Mouse (Mus musculus) midbrain, embryonic 10.5 days (tissue): ENCODE measurements around the gene Gpr132. TPM values are rescaled to one million over a fixed set of nuclear protein-coding genes. Genes with fewer than 3 reads are reported as not detected.

ENCODE experiments used
- DNase-seq: peaks from one replicate; pipeline ENCODE4 v3.0.0-alpha.2; 2017; ENCODE audit warnings: low spot score
- H3K27ac ChIP-seq: fragments of 300-500 bp; sonication (generic); replicated peaks from 2 replicates; pipeline ENCODE4 v1.5.1; 2016; ENCODE audit warnings: mild to moderate bottlenecking
- H3K27me3 ChIP-seq: fragments of 300-500 bp; sonication (generic); 2 replicates; pipeline ENCODE4 v1.6.1; 2016; ENCODE audit warnings: low read depth, mild to moderate bottlenecking; ENCODE audit not compliant: poor library complexity, severe bottlenecking
- H3K36me3 ChIP-seq: fragments of 300-500 bp; sonication (generic); 2 replicates; pipeline ENCODE4 v1.6.1; 2016; ENCODE audit warnings: mild to moderate bottlenecking, moderate library complexity
- H3K4me1 ChIP-seq: fragments of 300-500 bp; sonication (generic); 2 replicates; pipeline ENCODE4 v1.6.1; 2016
- H3K4me3 ChIP-seq: fragments of 300-500 bp; sonication (generic); 2 replicates; pipeline ENCODE4 v1.5.1; 2016; ENCODE audit warnings: mild to moderate bottlenecking, moderate library complexity
- H3K9me3 ChIP-seq: fragments of 300-500 bp; sonication (generic); replicated peaks from 2 replicates; pipeline ENCODE4 v1.6.1; 2016; ENCODE audit warnings: mild to moderate bottlenecking
- WGBS: fragments of 180-500 bp; shearing (Covaris S2); methylation state at CpG from one replicate; pipeline ENCODE4 v1.1.7; 2016; 5-methylcytosine and 5-hydroxymethylcytosine counted together
- polyA plus RNA-seq: library from polyadenylated mRNA; unstranded; fragments of >200 nt; fragmentation: Nextera tagmentation; extraction: Ambion mirVana; gene quantifications from 2 replicates; pipeline ENCODE4 v1.2.1, GENCODE M21; 2016

Gene Gpr132
- polyA plus RNA-seq, 1 experiment from 2014 or later, result not detected

DNA sequence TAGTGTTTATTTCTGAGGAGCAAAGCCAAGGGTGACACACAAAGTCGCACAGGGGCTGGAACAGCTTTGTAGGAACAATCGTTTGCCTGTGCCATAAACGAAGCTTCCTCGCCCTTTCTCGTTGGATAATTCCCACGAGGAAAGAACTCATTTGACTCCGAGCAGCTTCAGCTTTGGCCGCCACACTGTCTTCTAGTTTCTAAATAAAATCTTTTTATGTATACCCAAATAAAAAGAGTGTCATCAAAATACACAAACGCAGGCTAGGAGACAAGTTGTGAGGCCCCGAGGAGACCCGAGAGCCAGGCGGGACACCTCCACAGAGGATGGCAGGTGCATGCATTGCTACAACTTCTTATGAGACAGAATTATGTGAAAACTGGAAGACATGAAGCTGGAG, 30.3 kb upstream of the Gpr132 start:
- no peak overlapping the region for H3K4me3 ChIP-seq
- H3K9me3 ChIP-seq, result no peaks in the 10 kb centered on the region
- no peaks in the 10 kb centered on the region for H3K27me3 ChIP-seq
- H3K27ac ChIP-seq, result no peak overlapping the region
- H3K36me3 ChIP-seq, result no peaks in the 10 kb centered on the region
- H3K4me1 ChIP-seq, result peaks cover 17% of the 10 kb centered on the region
- WGBS, result 82% methylated on average over 12 of the region's 12 CpGs
- DNase-seq, result no peak

GRCm38 (mm10) chr12:112897522-112898212, 29.6 kb upstream of the Gpr132 start:
- no peak overlapping the region for H3K4me3 ChIP-seq
- H3K9me3 ChIP-seq, result no peaks in the 10 kb centered on the region
- no peaks in the 10 kb centered on the region for H3K36me3 ChIP-seq
- no peaks in the 10 kb centered on the region for H3K27me3 ChIP-seq
- peak overlapping the region; percentile 38; the same call in 1 of the 2 replicates for H3K27ac ChIP-seq
- 49% methylated on average over 16 of the region's 16 CpGs for WGBS
- H3K4me1 ChIP-seq, result peaks cover 17% of the 10 kb centered on the region
- DNase-seq, result peak; percentile 33

DNA sequence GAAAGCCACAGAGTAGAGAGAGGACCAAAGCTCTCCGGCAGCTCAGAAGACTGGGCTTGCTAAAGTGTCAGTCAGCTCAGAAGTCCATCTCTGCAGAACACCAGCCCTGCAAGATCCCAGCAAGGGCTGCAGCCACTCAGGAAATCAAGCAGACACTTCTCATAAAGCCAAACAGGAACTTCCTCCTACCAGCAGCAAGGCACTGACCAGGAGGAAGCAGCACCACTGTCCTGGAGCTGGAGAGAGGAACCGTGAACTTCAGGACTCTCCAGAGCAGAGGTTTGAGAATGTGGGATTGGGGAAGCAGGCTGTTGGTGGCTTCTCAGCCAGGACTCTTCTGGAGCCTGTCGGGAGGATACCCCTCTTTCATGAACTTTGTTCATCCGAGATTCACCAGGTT, 26.9 kb upstream of the Gpr132 start:
- no peak overlapping the region for H3K4me3 ChIP-seq
- no peak overlapping the region for H3K27ac ChIP-seq
- no peaks in the 10 kb centered on the region for H3K27me3 ChIP-seq
- H3K36me3 ChIP-seq, result no peaks in the 10 kb centered on the region
- DNase-seq, result no peak
- H3K9me3 ChIP-seq, result no peaks in the 10 kb centered on the region
- 75% methylated on average over 4 of the region's 4 CpGs for WGBS
- H3K4me1 ChIP-seq, result peaks cover 17% of the 10 kb centered on the region

GRCm38 (mm10) chr12:112894303-112894884, 26.4 kb upstream of the Gpr132 start:
- no peak for DNase-seq
- H3K4me3 ChIP-seq, result no peak overlapping the region
- WGBS, result 79% methylated on average over 11 of the region's 11 CpGs
- no peaks in the 10 kb centered on the region for H3K27me3 ChIP-seq
- H3K36me3 ChIP-seq, result no peaks in the 10 kb centered on the region
- H3K9me3 ChIP-seq, result no peaks in the 10 kb centered on the region
- H3K4me1 ChIP-seq, result peaks cover 17% of the 10 kb centered on the region
- no peak overlapping the region for H3K27ac ChIP-seq

DNA sequence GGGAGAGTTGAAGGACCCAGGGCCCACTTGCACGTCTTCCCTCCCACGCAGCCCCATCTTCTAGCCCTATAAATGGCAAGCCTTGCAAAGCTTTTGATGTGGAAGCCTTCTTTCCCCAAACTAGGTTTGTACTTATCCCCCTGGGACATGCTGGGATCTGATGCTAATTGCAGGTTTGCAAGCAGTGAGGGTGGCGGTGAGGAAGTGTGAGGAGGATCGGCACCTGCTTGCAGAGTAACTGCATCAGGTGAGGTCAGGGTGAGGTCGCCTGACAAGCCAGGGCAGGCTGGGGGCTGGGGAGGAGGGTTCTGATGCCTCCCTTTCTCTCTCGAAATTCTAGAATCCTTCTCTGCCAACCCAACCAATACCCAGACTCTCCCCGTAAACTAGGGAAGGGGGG, 17.4 kb upstream of the Gpr132 start:
- Histone ChIP-seq H3K9me3 (peaks cover 4% of the 10 kb centered on the region; the same call in 1 of the 2 replicates), H3K36me3 (no peaks in the 10 kb centered on the region)
- WGBS, result 79% methylated on average over 7 of the region's 7 CpGs

GRCm38 (mm10) chr12:112881301-112881815, 13.3 kb upstream of the Gpr132 start:
- peaks cover 18% of the 10 kb centered on the region for H3K4me1 ChIP-seq
- no peaks in the 10 kb centered on the region for H3K36me3 ChIP-seq
- H3K9me3 ChIP-seq, result no peaks in the 10 kb centered on the region
- peaks cover 44% of the 10 kb centered on the region for H3K27me3 ChIP-seq
- no peak overlapping the region for H3K27ac ChIP-seq
- 78% methylated on average over 6 of the region's 6 CpGs for WGBS
- no peak overlapping the region for H3K4me3 ChIP-seq
- no peak for DNase-seq

More for the DNA sequence above, 17.4 kb upstream of the Gpr132 start:
- Histone ChIP-seq H3K27me3 (peaks cover 3% of the 10 kb centered on the region; the same call in 1 of the 2 replicates), H3K4me3 (no peak overlapping the region), H3K27ac (no peak overlapping the region), H3K4me1 (no peaks in the 10 kb centered on the region)
- no peak for DNase-seq

DNA sequence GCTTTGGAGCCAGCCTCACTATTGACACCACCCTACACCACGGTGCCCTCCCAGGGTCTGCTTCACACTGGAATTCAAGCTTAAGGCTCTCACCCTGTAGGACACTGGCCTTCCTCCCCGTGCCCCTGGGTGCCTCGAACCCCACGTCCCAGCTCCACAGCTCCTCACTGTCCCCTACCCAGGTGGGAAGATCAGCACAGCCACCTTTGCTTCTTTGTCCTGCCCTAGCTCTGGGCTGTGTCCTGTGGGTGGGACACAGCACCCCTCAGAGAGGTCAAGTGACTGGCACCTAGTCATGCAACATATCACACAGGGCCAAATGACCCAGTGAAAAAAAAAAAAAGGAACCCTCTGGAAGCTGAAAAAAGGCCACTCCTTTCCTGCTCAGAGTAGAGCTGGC, 12.6 kb upstream of the Gpr132 start:
- WGBS, result 86% methylated on average over 4 of the region's 4 CpGs
- no peak overlapping the region for H3K4me3 ChIP-seq
- no peak overlapping the region for H3K27ac ChIP-seq
- H3K9me3 ChIP-seq, result no peaks in the 10 kb centered on the region
- no peaks in the 10 kb centered on the region for H3K36me3 ChIP-seq
- H3K4me1 ChIP-seq, result peaks cover 25% of the 10 kb centered on the region
- no peak for DNase-seq
- H3K27me3 ChIP-seq, result peaks cover 51% of the 10 kb centered on the region

DNA sequence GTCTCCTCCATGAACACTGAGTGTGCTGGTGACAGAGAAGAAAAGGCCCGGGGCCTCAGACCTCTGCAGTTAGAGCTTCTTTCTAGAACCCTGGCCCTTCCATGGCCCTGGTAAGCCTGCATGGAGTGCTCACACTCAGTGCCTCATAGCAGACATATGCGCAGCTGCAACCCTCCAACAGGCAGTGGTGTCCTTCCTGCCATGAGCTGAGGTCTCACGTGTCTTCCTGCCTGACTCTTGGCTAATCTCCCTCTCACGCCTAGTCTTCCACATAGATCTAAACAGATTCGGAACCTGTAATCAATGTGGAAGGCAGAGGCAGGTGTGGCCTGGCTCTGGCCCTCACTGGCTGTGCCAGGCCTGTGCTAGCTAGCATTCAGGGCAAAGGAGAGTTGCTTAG, 11.7 kb upstream of the Gpr132 start:
- Histone ChIP-seq H3K9me3 (no peaks in the 10 kb centered on the region), H3K36me3 (no peaks in the 10 kb centered on the region), H3K27ac (no peak overlapping the region), H3K27me3 (peaks cover 60% of the 10 kb centered on the region), H3K4me1 (peaks cover 26% of the 10 kb centered on the region), H3K4me3 (no peak overlapping the region)
- 80% methylated on average over 5 of the region's 5 CpGs for WGBS
- no peak for DNase-seq

- under 1% methylated on average over 37 of the region's 37 CpGs for WGBS
- DNase-seq, result peak; percentile 50
- peak overlapping the region; percentile 53 for H3K4me3 ChIP-seq
- H3K27ac ChIP-seq, result peak overlapping the region; percentile 19; the same call in 1 of the 2 replicates
- H3K36me3 ChIP-seq, result no peaks in the 10 kb centered on the region
- H3K9me3 ChIP-seq, result no peaks in the 10 kb centered on the region
- peaks cover 81% of the 10 kb centered on the region for H3K27me3 ChIP-seq
- H3K4me1 ChIP-seq, result peaks cover 35% of the 10 kb centered on the region
Measured at GRCm38 (mm10) chr12:112877607-112878020, 9.6 kb upstream of the Gpr132 start.

- H3K9me3 ChIP-seq, result no peaks in the 10 kb centered on the region
- H3K36me3 ChIP-seq, result no peaks in the 10 kb centered on the region
- H3K4me3 ChIP-seq, result peak overlapping the region; percentile 53
- H3K27me3 ChIP-seq, result peaks cover 86% of the 10 kb centered on the region
- peak overlapping the region; percentile 19; the same call in 1 of the 2 replicates for H3K27ac ChIP-seq
- 8% methylated on average over 17 of the region's 17 CpGs for WGBS
- DNase-seq, result no peak
- peaks cover 35% of the 10 kb centered on the region for H3K4me1 ChIP-seq
Measured at GRCm38 (mm10) chr12:112877073-112877576, 9.1 kb upstream of the Gpr132 start.

GRCm38 (mm10) chr12:112876332-112877072, 8.5 kb upstream of the Gpr132 start:
- H3K27ac ChIP-seq, result no peak overlapping the region; the same call in 1 of the 2 replicates
- H3K27me3 ChIP-seq, result peaks cover 93% of the 10 kb centered on the region
- peak overlapping the region; percentile 32 for H3K4me3 ChIP-seq
- 5% methylated on average over 28 of the region's 28 CpGs for WGBS
- H3K9me3 ChIP-seq, result no peaks in the 10 kb centered on the region
- H3K4me1 ChIP-seq, result peaks cover 35% of the 10 kb centered on the region
- peak; percentile 59 for DNase-seq
- no peaks in the 10 kb centered on the region for H3K36me3 ChIP-seq

GRCm38 (mm10) chr12:112875225-112876013, 7.4 kb upstream of the Gpr132 start:
- peak; percentile 89 for DNase-seq
- no peaks in the 10 kb centered on the region for H3K36me3 ChIP-seq
- no peak overlapping the region for H3K4me3 ChIP-seq
- H3K9me3 ChIP-seq, result no peaks in the 10 kb centered on the region
- peaks cover 100% of the 10 kb centered on the region for H3K27me3 ChIP-seq
- H3K27ac ChIP-seq, result no peak overlapping the region
- peaks cover 39% of the 10 kb centered on the region for H3K4me1 ChIP-seq
- WGBS, result 22% methylated on average over 16 of the region's 16 CpGs
